Mouse (Mus musculus): Measurements from ENCODE around the gene B230217C12Rik. TPM values are rescaled to one million over a fixed set of nuclear protein-coding genes. Genes with fewer than 3 reads are reported as not detected.

Gene B230217C12Rik
- total RNA-seq, 2 experiments from 2014 or later = 0.83 to 0.87 TPM

Other genes with a start within 250 kb of the B230217C12Rik start
- 1 to 10 TPM in 1 of 2 experiments, under 1 TPM in 1; 0.94 to 1.5 TPM for gene Epop, start 211.1 kb upstream of the B230217C12Rik start, total RNA-seq (2021)
- gene Mllt6, start 177.4 kb upstream of the B230217C12Rik start, total RNA-seq (2021) = 10 to 100 TPM; 59.8 to 63.3 TPM
- gene Cisd3, start 155.0 kb upstream of the B230217C12Rik start, total RNA-seq (2021) = 100 to 1,000 TPM; 145 to 155 TPM
- 1 to 10 TPM; 6.2 to 6.4 TPM for gene Pcgf2, start 140.3 kb upstream of the B230217C12Rik start, total RNA-seq (2021)
- 100 to 1,000 TPM; 150 to 151 TPM for gene Psmb3, start 137.4 kb upstream of the B230217C12Rik start, total RNA-seq (2021)
- gene Pip4k2b, start 96.1 kb upstream of the B230217C12Rik start, total RNA-seq (2021) = 10 to 100 TPM; 20.2 to 21.1 TPM
- gene Cwc25, start 74.2 kb upstream of the B230217C12Rik start, total RNA-seq (2021) = 1 to 10 TPM; 7.0 to 7.2 TPM
- not detected for gene 1700001P01Rik, start 64.9 kb upstream of the B230217C12Rik start, total RNA-seq (2021)
- gene Rpl23, start 58.3 kb upstream of the B230217C12Rik start, total RNA-seq (2021) = 100 to 1,000 TPM; 454 to 515 TPM
- gene Lasp1, start 41.8 kb upstream of the B230217C12Rik start, total RNA-seq (2021) = 10 to 100 TPM; 41.3 to 46.2 TPM
- under 1 TPM in 1 of 2 experiments, not detected in 1; 0.11 TPM for gene Fbxo47, start 43.4 kb downstream of the B230217C12Rik start, total RNA-seq (2021)
- gene Plxdc1, start 145.7 kb downstream of the B230217C12Rik start, total RNA-seq (2021) = 1 to 10 TPM; 5.4 to 6.0 TPM
- under 1 TPM; 0.57 to 0.92 TPM for gene Arl5c, start 155.4 kb downstream of the B230217C12Rik start, total RNA-seq (2021)
- gene Cacnb1, start 182.3 kb downstream of the B230217C12Rik start, total RNA-seq (2021) = 1 to 10 TPM; 6.0 to 6.8 TPM
- 100 to 1,000 TPM; 539 to 575 TPM for gene Rpl19, start 185.9 kb downstream of the B230217C12Rik start, total RNA-seq (2021)
- under 1 TPM; 0.13 to 0.25 TPM for gene Stac2, start 212.7 kb downstream of the B230217C12Rik start, total RNA-seq (2021)

Data from heart, postnatal 25 days (tissue).